Mouse (Mus musculus) embryo, embryonic 10.5 days (tissue): ENCODE data around the gene Idua.
"Not testable (repeated sequence)": the region's sequence is repeated elsewhere in the genome, so short reads cannot be mapped to it uniquely, and the experiment has no call there.

Experiments used
- DNase-seq: peaks from one replicate; pipeline ENCODE4 v3.0.0-alpha.2; 2015; ENCODE audit warnings: low spot score

Gene Idua

DNA sequence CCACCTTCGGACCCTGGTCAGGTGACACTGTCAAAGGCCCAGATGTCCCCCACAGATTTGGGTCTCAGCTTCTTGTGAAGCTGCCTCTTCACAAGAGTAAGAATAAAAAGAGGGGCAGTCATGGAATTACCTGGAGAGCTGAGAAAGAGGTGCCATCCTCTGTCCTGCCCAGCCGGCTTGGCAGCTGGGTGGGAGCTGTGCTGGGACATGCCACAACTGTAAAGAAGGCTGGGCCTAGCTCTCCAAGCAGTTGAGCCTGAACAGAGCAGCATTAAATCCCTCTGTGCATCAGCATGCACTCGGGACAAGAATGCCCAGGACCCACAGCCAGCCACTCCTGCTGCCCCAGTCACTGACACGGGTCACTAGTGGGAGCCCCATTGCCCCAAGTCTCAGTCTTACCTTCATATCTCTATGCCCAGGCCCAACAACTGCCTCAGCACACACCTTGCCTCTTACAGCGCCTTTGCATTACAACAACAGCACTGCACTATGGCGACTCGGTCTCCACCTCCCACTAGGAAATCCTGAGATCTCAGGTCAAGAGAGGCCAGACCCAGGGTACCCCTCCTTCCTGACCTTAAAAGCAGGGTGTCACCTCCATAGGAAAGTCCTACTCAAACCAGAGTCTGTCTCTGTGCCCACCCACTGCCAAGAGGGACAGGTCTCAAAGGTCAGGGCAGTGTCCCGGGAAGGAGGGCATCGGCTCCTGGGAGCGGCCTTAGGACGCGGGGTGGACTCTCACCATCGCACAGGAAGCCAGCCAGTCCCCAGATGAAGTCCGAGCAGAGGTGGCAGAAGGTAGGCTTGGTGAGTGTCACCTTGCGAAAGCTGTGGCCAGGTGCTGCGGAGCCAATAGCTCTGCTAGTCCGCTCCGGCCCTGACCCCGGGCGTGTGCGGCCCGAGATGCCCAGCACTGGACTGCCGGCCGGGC is at the start of gene Idua:
Gene Idua, plus strand, starts transcription at position 634 of the 934 bp plus-strand sequence.
- no peak for DNase-seq

DNA sequence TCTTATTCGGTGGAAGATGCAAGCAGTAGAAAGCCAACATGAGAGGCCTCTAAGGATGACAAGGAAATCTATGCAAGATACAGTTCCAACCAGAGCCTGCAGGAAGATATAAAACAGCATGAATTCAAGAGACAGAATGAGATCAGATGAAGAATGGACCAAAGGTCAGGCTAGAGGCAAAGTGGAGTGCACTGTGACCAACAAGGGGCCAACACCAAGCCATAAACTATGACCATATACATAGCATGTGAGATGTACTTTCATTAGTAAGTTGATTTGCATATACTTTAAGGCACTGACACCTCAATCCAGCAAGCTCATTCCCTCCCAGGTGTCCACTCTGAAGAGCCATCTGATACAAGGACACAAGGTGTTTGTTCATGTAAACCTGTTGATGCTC is 49.7 kb upstream of the Idua start:
- DNase-seq = no peak

- DNase-seq = no peak
These were observed 38.3 kb upstream of the Idua start for GRCm38 (mm10) chr5:108621870-108622269.

DNA sequence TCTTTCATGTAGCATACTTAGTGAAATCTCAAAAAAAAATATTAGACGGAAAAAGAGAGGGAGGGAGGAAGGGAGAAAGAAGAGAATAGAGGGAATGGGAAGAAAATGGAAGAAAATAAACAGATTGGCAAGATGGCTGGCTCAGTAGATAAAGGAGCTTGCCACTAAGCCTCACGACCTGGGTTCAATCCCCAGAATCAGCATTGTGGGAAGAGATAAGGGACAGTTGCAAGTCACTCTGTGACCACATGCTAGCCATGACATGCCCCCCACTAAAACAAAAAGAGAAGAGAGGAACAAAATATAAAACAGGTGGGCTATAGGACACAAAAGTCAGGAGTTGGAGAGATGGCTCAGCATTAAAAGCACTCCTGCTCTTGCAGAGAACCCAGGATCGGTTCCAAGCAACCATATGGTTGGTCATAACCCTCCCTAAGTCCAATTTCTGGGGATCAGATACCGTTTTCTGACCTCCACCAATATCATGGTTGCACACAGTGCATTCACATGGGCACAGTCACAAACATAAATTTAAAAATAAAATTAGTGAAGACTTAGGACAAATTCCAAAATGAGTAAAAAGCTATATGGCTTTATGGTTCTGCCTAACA is 34.0 kb upstream of the Idua start:
- DNase-seq = no peak

DNA sequence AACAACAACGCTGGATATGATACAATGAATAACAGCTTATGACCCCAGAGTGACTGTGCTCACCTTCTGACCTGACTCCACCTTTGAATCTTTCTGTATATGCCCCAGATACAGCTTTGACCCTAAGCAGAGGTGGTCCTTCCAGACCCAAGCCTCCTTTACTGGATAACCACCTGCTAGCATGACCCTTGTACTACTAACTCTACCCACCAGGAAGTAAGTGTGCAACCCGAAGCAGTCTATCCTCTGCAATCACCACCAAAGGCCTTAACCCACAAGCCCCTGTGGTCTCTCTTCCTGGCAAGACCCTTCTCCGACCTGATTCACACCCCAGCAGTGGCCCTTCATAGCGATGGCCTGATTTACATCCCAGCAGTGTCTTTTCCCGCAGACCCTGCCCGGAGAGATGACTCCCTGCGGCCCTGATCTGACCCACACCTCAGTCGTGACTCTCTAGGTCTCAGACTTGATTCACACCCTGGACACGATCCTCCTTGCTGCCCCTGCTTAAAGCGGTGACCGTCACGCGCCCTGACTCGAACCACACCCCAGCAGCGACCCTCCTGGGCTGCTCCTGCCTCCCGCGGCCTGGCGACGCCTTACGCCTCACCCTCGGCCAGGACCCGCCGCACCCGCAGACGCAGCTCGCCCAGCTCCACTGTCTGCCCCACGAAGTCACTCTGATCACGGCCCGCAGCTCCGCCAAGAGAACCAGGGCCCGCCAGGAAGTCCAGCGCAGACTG is 31.1 kb upstream of the Idua start:
- no peak for DNase-seq

- peak; percentile 95 for DNase-seq
These were observed 30.3 kb upstream of the Idua start, which contains the start of the genes Gak and Tmem175 for GRCm38 (mm10) chr5:108629634-108630483. Gene Gak, minus strand, starts transcription at chr5:108629755. Gene Tmem175, plus strand, starts transcription at chr5:108629770.

DNA sequence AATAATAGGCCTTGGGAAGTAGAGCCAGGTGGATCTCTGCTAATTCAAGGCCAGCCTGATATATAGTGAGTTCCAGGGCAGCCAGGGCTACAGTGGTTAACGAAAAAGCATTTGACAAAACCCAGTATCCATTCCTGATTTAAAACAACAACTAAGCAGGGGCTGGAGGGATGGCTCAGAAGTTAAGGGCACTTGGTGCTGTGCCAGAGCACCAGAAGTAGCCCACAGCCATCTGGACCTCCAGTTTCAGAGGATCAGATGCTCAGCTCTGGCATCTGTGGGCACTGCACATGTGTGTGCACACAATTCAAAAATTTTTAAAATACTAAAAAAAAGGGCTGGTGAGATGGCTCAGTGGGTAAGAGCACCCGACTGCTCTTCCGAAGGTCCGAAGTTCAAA is 26.5 kb upstream of the Idua start:
- no peak for DNase-seq

GRCm38 (mm10) chr5:108634088-108634487 is 26.0 kb upstream of the Idua start:
- not testable (repeated sequence) for DNase-seq

GRCm38 (mm10) chr5:108636172-108636571 is 24.0 kb upstream of the Idua start:
- DNase-seq = no peak

GRCm38 (mm10) chr5:108643674-108644073 is 16.5 kb upstream of the Idua start:
- DNase-seq = no peak

GRCm38 (mm10) chr5:108645651-108646342 is 14.3 kb upstream of the Idua start:
- no peak for DNase-seq

DNA sequence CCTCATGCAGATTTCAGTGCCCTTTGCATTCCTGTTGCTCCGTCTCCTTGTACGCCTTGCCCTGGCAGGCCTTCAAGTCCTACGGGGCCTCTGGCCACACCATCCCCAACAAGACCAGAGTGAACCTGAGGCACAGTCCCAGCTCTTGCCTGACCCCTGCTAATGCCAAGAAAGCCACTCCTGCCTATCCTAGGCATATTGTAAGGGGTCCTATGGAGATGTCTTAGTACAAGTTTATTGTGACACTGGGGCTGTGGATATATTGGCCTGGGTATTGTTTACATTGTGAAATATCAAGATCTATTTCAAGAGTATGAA is 13.8 kb upstream of the Idua start:
- DNase-seq = no peak

GRCm38 (mm10) chr5:108647311-108647710 is 12.8 kb upstream of the Idua start:
- no peak for DNase-seq

GRCm38 (mm10) chr5:108647820-108648465 is 12.2 kb upstream of the Idua start:
- no peak for DNase-seq

- DNase-seq = no peak
These were observed 11.1 kb upstream of the Idua start for GRCm38 (mm10) chr5:108648937-108649576.

GRCm38 (mm10) chr5:108650341-108650740 is 9.8 kb upstream of the Idua start:
- DNase-seq = no peak

- DNase-seq = no peak
These were observed 8.9 kb upstream of the Idua start for GRCm38 (mm10) chr5:108651136-108651720.

DNA sequence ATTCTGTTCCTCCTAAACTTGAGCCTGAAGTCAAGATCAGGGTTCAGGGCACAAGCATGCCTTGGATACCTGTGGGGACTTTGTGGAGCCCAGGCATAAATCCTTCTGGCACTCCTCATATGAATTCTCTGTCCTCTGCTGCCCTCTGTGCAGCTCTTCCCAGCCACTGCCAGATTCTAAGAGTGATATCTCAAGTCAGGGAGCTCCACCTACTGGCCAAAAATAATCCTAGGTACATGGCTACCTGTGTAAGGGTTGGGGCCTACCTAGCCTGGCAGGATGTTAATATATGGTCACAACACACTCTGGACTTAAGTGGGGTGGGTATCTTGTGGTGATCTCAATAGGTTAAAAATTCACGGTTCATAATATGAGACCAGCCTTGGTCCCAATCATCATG is 8.3 kb upstream of the Idua start:
- DNase-seq = peak; percentile 78

GRCm38 (mm10) chr5:108653341-108653740 is 6.8 kb upstream of the Idua start:
- no peak for DNase-seq
